Mouse (Mus musculus) effector memory CD4-positive, alpha-beta T cell, adult 5 months (primary cell): Measurements from ENCODE around the gene Pccb. TPM values are rescaled to one million over a fixed set of nuclear protein-coding genes. Genes with fewer than 3 reads are reported as not detected.

Experiments used
- polyA plus RNA-seq: library from polyadenylated mRNA; unstranded; fragments of 100-300 nt; shearing (Covaris generic); gene quantifications from one replicate; pipeline ENCODE4 v1.2.1, GENCODE M21; 2017

Pccb gene
- polyA plus RNA-seq: 5.9 TPM

DNA sequence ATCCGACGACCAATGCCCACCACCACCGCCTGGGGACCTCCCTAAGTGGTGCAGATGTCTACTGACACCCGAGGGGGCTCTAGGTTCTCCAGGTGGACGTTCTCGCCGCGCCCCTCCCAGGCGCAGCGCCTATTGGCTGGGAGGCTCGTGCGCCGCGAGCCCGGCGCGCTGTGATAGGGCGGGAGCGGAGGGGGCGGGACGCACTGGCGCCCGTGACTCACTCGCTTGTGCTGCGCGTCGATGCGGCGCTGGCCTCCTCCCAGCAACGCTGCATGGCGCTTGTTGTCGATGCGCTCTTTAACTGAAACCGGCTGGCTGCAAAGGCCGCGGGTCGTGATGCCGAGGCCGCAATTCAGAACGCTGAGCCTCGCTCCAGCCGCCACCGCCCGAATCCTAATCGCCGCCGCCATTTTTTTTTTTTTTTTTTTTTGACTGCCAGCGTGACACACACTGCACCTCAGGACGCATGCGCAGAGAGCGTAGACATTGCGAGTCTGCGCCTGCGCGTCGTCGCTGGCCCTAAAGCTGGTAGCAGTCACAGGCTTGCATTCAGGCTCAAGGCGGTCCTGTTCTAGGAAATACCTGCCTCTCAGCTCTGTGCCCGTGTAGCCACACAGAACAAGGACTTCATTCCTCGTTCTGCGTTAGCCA is at the start of gene Pccb:
Gene Pccb (minus strand): TSS at position 451 of the 651 bp plus-strand sequence.

DNA sequence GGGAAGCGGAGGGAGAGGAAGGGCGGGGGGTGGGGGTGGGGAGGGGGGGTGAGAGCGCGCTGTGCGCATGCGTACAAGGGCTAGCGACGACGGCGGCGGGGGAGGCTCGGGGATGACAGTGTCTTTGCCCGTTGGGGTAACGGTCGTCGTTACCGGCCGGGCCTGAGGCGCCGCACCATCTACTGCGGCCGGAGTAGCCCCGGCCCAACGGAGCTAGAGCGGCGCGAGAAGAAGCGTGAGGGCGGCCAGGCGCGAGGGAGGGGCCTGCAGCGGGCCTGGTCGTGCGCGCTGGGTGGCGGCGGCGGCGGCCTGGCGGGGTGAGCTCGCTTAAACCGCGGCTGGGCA is 39.3 kb upstream of the Pccb start, which contains the start of gene Msl2:
Gene Msl2 (plus strand): TSS at position 115 of the 345 bp plus-strand sequence.

Other genes starting within 250 kb of the Pccb start
- gene Msl2, start 39.2 kb upstream of the Pccb start, polyA plus RNA-seq: 78.0 TPM
- 11.4 TPM for gene Ppp2r3a, start 216.9 kb upstream of the Pccb start, polyA plus RNA-seq